Mouse (Mus musculus): ENCODE data around the gene Kcp.
A peak's percentile ranks its signal among the peaks of the same experiment; 100 is the strongest.

The Kcp gene

DNA sequence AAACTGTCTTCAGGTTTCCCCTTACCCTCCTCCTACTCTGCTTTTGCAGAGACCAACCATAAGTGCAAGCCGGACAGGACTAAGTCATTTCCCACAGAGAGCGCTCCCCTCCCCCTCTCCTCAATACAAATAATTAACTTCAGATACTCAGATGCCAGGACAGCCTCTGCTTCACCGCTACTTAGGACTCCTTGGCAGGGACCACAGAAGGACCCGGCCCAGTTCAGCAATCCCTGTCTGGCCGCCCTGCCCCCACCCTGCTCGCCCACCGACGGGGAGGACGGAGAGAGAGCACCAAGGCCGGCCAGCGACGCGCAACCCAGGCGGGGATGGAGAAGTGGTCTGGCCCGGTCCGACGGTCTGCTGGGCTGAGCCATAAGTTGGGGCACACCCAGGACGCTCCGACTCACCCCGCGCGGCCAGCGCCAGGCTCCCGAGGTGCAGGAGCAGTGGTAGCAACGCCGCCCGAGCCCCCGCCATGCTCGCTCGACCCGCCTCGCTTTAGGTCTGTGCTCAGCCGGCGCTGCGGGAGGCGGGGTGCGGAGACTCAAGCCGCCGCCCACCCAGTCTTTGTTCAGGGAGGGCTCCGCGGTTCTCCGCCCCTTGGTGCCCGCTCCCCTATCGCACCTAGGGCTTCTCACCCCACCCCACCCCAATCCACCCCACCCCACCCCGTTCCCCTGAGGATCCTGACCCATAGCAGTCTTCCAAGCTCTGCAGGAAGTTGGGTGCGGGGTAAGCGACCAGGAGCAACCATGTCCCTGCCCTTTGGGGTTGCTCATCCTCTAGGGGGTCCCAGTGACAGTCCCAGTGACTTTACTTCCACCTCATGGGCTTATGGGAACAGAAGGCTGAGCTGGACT lies at the start of gene Kcp:
Gene Kcp (minus strand): TSS at position 506 of the 863 bp plus-strand sequence.
- DNase-seq: no peak

DNA sequence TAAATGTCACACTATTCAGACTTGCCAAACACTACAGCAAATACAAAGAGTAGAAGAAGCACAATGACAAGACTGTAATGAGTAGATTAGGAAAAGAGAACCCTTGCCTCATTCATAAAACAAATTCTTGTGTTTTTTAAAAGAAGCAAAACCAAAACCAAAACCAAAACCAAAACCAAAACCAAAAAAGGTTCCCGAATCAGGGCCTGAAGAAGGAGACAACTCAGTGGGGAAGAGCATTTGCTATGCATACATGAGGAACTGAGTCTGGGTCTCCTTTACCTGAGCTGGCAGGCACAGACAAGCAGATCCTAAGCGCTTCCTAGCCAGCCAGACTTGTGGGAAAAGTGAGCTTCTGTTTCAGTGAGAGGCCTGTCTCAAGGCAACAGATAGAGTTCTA lies 49.4 kb upstream of the Kcp start:
- DNase-seq: no peak

DNA sequence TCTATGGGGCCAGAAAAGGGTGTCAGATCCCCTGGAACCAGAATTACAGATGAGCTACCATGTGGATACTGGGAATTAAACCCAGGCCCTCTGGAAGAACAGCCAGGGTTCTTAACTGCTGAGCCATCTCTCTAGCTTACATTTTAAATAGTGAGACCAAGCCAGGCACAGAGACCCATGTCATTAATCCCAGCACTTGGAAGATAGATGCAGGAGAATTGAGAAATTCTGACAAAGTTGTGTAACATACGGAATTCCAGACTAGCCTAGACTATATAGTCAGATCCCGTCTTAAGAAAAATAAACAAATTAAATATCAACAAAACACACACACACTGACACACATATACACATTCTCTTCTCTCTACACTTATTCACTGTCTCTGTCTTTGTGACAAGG lies 44.8 kb upstream of the Kcp start:
- no peak for DNase-seq

DNA sequence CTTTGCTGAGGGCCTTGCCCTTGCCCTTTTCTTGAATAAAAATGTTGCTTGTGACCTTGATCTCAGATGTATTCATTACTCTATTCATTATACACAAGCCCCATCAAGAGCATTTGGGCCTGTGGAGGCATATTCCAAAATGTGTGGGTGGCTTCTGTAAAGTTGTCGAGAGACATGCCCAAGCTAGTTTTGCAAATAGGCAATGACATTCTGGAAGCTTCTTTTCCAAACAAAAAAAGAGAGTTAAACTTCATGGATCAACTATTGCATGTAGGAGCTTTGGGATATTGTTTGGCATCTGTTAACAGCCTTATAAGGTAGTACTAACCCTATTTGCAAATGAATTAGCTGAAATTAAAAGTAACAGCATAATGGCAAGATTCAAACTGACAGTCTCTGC lies 40.3 kb upstream of the Kcp start:
- no peak for DNase-seq

DNA sequence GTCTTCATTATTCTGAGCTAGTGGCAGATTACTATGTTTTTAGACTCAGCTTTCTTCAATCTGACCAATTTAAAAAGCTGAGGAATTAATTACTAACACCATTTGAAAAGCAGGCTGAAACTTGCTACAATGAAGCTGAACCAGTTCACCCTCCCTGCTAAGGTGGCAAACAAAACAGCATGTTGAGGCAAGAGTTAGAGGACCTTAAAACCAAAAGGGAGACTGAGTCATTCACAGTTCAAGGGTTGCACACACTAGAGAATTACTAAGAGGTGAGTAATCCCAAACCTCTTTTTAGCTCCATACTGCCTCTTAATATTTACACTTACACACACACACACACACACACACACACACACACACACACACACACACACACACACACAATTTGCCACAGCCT lies 39.8 kb upstream of the Kcp start:
- DNase-seq: no peak

DNA sequence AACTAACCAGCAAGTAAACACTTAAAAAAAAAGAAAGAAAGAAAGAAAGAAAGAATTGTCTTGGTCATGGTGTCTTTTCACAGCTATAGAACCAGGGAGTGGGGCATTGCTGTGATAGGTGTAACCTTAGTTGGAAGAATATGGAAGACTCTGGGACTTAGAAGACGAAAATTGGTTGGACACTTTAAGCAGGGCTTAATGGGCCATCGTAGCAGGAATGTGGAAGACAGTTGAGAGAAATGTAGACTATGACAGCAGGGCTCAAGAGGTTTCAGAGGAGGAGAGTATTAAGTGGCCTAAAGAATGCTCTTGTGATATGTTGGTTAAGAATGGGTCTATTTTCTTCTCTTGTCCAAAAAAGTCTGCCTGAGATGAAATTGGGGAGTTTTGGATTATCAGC lies 37.9 kb upstream of the Kcp start:
- no peak for DNase-seq

DNA sequence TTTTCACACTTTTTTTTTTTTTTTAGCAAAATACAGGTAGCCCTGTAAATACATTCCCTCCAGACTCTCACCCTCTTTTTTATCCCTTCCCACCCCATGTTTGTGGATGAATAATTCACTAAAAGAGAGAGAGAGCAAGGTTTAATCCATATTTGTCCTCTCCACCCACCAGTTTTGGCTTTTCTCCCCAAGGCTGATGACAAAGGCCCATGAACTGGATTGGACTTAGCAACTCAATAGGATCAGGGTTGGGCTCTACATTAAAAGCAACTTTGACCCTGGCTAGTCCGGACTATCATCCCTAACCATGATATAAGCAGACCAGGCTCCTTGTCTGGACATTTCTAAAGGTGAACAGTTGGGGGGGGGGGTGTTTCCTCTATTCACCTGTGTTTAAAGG lies 33.2 kb upstream of the Kcp start:
- no peak for DNase-seq

DNA sequence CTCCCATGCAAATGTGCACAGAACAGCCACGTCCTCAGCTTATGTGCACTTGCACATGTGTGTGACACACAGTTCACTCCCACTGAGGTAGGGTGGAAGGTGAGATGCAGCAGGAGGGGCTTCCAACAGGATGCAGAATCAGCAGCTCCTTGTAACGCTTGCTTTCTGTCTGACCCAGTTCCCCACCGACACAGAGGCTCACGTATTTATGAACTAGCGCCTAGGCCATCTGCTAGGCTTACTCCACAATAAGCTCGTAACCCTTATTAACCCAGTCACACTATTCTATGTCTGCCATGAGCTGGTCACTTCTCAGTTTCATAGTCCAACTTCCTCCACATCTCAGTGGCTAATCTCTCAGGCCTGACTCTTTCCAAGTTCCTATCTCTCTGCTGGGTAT lies 32.5 kb upstream of the Kcp start:
- no peak for DNase-seq

DNA sequence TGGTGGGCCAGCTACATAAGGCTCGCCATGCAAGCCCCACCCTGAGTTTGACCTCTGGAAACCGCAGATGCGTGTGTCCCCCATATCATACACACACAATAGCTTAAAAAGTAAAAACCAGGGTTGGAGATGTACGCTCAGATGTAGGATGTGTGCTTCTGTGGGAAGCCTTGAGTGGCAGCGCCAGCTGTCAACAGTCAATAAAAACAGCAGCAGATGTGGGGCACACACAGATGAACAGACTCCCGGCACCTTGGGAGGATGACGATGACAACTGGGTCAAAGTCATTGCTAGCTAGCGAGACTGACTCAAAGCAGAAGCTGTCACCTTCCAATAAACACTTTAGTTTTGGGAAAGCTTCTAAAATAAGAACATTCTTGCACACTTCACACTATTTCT lies 31.8 kb upstream of the Kcp start:
- DNase-seq: no peak

DNA sequence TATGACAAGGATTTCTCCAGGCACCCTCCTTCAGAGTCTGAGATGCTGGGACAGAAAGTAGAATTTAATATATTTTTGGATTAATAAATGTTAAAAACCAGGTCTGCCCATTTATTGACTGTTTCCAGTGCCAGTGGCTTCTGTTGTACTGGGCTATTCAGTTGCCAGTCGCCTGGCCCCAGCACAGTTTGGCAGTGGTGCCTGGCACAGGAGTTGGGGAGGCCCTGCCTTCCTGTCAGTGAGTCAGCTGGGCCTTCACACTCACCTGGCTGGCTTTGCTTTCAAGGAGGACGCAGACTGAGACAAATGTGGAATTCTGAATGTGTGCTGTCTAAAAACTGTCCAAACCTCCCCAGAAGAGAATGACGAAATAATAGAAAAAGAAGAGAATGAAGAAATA lies 29.5 kb upstream of the Kcp start:
- peak; percentile 8 for DNase-seq

DNA sequence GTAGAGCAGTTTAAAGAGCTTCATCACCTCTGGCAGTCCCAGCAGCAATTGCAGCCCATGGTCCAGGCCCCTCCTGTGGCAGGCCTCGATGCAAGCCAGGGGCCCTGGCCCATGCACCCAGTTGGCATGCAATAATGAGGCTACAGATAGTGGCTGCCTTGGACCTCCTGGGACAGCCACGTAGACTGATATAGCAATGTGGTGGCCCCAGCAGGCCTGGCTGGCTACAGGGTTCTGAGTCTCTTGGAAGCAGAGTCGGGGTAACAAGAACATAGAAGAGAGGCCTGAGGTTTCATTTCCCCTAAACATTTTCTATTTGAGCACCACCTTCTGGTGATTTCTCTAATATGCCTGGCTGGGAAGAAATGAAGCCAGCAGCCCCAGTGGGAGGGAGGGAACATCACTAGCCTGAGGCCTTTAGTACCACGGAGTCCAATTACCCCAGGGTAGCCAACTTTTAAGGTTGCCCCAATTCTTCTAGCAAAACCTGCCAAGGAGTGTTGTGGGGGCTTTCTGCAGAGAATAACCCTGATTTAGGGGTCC lies 29.0 kb upstream of the Kcp start:
- no peak for DNase-seq

DNA sequence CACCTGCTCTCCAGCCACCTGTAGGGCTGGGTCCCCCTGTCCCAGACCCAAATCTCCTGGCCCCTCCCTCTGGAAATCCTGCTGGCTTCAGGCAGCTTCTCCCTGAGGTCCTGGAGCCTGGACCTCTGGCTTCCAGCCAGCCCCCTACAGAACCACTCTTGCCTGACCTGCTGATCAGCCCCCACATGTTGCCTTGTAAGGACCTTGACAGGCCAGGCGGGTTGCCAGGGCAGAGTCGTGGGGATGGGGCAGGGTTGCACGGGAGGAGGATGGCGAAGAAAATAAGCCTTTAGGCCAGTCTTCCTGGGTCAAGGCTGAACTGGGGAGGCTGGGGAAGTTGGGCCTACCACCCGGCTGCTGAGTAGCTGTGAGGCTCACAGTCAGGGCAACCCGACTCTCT lies 27.6 kb upstream of the Kcp start:
- DNase-seq: no peak

DNA sequence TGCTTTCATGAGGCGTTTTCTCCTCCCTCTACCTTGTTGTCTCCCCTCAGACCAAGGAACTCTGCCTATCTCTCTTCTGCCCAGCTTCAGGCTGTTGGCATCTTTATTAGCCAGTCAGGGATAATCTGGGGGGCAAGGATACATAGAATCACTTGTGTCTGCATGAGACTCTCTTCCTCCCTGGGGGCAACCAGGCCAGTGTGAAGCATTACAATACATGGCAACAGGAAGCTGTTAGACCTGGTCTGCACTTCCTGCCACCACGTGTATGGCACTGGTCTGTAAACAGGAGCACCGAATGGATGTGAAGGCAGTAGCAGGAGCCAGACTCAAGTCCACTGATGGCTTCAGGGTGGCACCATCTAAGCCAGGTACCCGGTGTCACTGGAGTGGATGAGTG lies 22.3 kb upstream of the Kcp start:
- no peak for DNase-seq

DNA sequence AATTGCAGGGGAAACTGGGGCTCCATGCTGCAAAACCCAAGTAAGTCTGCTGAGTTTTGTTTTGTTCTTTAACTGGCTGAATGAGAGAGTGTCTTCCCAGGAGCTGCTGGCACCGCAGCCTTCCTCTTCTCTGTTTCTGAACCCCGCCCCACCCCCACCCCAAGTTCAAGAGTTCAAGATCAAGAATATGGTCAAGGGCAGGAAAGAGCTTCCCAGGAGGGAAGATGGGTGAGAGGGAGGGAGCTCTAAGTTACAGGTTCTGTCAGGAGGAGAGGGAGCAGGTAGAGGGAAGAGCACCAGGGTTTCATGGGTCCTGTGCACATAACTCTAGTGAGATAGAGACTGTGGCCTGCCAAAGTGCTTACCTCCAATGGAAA lies 21.7 kb upstream of the Kcp start:
- DNase-seq: no peak

DNA sequence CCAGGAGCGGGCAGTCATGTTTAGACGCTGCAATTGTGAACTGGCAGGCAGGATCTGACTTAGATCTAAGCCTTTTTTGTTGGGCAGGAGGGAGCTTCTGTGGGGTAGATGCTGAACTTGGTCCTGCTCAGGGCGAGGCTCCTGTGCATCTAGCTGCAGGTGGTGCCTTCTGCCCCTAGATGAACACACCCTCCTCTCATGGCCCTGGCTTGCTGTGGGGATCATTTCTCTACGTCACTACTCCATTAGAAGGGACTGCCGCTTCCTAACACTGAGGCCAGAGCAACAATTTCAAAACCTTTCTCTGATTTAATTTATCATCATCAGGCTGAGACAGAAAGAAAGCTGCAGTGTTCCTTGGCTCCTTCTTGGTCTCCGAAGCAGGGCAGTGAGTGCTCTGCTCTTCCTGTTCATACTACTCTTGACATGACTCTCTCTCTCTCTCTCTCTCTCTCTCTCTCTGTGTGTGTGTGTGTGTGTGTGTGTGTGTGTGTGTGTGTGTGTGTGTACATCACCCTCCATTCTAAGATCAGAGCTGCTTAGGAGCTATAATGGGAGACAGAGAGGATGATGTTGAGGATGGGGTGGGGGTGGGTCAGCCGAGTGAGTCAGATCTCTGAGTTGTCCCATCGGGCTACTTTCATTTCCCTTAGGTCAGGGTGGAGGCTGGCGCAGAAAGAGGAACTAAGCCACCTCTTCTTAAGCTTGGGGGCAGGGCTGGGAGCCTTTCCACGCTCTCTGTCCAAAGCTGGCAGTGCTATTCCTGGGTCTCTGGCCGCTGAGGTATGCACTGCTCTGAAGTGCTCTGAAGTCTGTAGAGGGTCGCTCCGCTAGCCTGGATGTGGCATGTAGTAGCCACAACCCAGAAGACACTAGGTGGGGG lies 21.1 kb upstream of the Kcp start:
- DNase-seq: no peak

DNA sequence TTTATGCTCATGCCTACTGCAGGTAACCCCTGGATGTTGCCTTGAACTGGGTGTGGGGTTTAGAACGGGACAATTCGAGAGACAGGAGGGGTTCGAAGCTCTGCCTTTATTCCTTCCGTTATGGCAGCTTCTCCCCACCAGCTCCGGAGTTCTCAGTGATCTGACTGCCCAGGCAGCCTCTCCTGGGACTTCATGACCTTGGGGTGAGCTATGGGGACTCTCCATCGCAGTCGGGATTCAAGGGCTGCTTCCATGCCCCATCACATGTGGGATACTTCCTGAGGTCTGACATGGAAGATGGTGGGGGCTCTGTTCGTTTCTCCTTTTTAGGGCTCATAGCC lies 20.4 kb upstream of the Kcp start:
- DNase-seq: no peak

DNA sequence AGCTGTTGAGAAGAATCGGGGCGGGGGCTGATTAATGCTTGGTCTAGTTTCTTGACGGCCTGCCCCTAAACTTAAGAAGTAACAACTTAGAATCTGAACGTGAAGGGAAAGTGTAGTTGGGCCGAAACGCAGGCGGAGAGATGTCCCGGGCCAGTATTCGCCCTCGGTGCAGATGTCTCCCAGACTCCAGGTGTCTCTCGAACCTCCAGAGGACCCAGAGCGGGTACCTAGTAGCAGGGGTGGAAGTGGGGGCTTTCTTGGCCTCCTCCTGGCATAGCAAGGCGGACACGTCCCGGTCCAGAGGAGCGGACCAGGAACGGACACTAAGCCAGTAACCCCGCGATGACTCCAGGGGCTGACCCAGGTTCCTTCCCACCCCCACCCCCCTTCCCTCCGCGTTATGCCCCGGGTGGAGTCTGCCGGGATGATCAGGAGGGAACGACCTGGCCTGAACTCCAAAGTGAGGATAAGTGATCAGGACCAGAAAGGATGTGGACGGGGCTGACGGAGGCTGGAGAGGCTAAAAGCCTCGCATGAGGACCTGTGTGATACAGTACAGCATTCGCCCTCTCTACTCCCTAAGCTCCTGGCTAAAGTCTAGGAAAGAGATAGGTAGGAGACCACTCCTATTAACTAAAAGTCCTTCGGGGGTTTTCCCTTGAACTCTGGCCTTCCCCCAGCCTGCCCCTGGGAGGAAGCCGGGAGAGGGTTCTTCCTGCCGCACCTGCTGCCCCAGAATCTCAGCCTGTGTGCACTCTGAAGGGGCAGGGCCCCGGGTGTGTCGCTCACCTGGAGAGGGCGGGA lies 19.8 kb upstream of the Kcp start:
- DNase-seq: no peak

DNA sequence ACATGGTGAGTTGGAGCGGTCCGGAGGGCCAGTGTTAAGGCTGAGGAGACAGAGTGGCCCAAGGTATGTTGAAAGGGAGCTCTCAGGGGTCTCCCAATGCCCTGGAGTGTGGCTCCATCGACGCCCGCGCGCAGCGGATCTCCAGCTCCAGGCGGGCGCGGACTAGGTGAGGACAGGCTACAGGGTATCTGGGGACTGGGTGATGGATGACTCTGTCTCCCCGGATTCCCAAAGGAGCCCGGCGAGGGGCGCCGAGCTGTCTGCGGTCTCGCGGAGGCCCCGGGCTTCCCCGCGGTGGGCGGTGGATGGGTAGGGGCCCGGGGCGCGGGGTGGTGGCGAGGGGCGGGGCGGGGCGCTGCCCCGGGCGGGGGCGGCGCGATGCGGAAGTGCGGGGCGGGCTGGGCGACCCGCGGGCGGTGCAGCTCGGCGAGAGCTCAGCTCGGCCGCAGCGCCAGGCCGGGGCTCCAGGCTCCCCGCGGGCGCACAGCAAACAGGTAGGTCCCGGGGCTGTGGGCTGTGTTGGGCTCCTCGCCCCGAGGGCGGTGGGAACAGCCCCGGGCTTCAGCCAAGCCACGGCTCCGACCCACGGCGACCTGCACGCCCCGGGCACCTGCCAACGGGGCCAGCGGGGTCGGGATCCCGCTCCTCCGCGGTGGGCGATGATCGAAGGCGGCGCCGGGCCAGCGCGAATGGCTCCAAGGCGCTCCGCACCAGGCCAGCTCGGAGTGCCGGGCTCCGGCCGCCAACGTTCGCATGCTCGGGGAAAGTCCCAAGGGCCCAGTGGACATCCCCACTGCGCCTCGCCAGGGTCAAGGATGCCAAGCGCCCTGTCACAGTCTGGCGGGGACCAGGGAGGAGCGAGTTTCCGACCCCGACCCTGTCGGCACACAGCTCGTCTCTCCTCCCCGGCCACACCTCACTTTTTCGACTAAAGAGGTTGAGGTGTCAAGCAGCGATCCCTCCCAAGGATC lies 18.8 kb upstream of the Kcp start, which contains the start of gene Irf5:
Gene Irf5 (plus strand): TSS at position 345 of the 971 bp plus-strand sequence.
- no peak for DNase-seq

DNA sequence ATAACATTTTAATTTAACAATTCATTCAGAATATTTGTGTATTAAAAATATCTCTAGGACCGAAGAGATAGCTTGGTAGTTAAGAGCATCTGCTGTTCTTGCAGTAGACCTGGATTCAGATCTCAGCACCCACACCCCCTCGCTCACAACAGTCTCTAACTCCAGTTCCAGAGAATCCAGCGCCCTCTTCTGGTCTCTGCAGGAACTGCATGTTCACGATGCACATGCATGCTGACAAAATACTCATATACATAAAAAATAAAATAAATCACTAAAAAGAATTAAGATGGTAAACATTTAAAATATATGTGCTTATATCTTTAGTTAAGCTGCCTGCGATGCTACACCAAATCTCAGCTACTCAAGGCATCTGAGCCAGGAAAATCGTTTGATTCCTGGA lies 17.5 kb upstream of the Kcp start:
- no peak for DNase-seq

DNA sequence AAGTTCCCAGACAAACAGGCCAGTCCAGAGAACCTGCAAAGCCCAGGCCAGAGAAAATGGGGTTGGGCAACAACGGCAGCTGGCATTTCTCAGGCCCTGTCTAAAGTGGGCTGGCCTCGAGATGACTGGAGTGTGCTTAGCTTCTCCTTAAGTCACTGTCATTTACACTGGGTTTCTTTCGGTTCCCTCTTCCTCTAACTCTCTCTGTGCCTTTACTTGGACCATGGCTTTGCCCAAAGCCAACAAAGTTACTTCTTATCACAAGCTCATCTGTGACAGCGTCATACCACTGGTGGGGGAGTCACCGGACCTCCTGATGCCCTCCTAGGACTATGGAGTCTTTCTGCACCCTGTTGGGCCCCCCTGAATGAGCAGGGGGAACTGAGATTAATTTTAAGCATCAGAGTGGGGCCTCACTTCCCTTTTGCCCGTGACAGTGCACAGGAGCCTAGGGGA lies 16.3 kb upstream of the Kcp start:
- DNase-seq: no peak

DNA sequence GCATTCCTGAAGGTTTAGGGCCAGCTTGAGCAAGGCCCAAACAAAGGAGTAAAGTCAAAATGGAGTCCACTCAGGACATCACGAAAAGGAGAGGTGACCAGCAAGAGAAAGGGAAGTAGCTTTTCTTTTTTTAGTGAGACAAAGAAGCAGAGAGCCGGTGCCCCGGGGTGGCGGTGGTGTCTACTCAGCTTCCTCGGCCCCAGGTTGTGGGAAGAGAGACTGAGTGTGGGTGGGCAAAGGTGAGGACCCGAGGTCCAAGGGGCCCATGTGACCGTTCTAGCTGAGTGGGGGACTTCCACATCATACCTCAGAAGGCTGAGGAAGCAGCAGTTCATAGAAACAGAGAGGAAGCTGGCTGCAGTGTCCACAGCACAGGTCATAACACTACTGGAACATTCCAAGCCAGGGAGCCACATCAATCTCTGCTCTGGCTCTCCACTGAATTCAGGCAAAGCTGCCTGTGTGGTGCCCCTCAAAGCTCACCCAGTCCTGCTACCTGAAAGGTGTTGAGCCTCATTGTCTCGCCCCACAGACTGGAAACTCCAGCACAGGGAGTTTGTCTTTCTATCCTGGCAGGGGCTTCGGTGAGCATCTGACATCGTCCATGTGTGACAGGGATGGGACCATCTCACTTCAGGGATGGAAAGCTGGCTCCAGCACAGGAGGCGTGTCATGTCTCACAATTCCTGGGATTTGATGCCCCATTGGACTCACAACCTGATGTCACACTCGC lies 15.7 kb upstream of the Kcp start:
- DNase-seq: no peak

Measured in cerebellum, adult 8-10 months (tissue).